Mouse (Mus musculus) liver, postnatal 0 days (tissue): Measurements from ENCODE around the gene Jak3. TPM values are rescaled to one million over a fixed set of nuclear protein-coding genes. Genes with fewer than 3 reads are reported as not detected.
A peak's percentile ranks its signal among the peaks of the same experiment; 100 is the strongest.

Experiments
- ATAC-seq: fragments of 200-750 bp; cut with Nextera tagmentation; 2 replicates; pipeline ENCODE4 v1.8.0; 2017; ENCODE audit warnings: mild to moderate bottlenecking, moderate library complexity
- DNase-seq: peaks from one replicate; pipeline ENCODE4 v3.0.0-alpha.2; 2016
- H3K27ac ChIP-seq: fragments of 300-500 bp; sonication (generic); 2 replicates; pipeline ENCODE4 v1.5.1; 2014; ENCODE audit warnings: antibody characterized with exemption, moderate library complexity, mild to moderate bottlenecking, low read depth
- H3K27me3 ChIP-seq: fragments of 300-500 bp; sonication (generic); 2 replicates; pipeline ENCODE4 v1.6.1; 2014; ENCODE audit warnings: low read length, control low read depth, mixed read lengths; ENCODE audit not compliant: insufficient read depth
- H3K36me3 ChIP-seq: fragments of 300-500 bp; sonication (generic); replicated peaks from 2 replicates; pipeline ENCODE4 v1.6.1; 2014; ENCODE audit warnings: mild to moderate bottlenecking, control low read depth, low read length, moderate library complexity, mixed read lengths; ENCODE audit not compliant: insufficient read depth
- H3K4me1 ChIP-seq: fragments of 300-500 bp; sonication (generic); 2 replicates; pipeline ENCODE4 v1.6.1; 2014; ENCODE audit warnings: antibody characterized with exemption, mild to moderate bottlenecking, control low read depth; ENCODE audit not compliant: insufficient read depth
- H3K4me2 ChIP-seq: fragments of 300-500 bp; sonication (generic); 2 replicates; pipeline ENCODE4 v1.6.1; 2014; ENCODE audit warnings: low read depth, mild to moderate bottlenecking, low read length, moderate library complexity, mixed read lengths
- H3K4me3 ChIP-seq: fragments of 300-500 bp; sonication (generic); 2 replicates; pipeline ENCODE4 v1.5.1; 2014; ENCODE audit warnings: low read depth, low read length
- H3K9ac ChIP-seq: fragments of 300-500 bp; sonication (generic); replicated peaks from 2 replicates; pipeline ENCODE4 v1.6.1; 2014; ENCODE audit warnings: mild to moderate bottlenecking, moderate library complexity
- H3K9me3 ChIP-seq: fragments of 300-500 bp; sonication (generic); 2 replicates; pipeline ENCODE4 v1.6.1; 2016; ENCODE audit warnings: mild to moderate bottlenecking, control low read depth, low read length, mixed read lengths
- CTCF ChIP-seq: sonication (generic); IDR thresholded peaks from 2 replicates; pipeline ENCODE4 v1.5.1; 2016; ENCODE audit warnings: antibody characterized with exemption, low read depth
- EP300 ChIP-seq: IDR thresholded peaks from 2 replicates; pipeline ENCODE4 v1.6.1; 2016; ENCODE audit warnings: antibody characterized with exemption, low read depth, mild to moderate bottlenecking
- WGBS: fragments of 180-500 bp; shearing (Covaris S2); extraction: QIAGEN DNeasy Blood & Tissue Kit; methylation state at CpG from one replicate; pipeline ENCODE4 v1.1.7; 2014; ENCODE audit not compliant: insufficient replicate concordance; 5-methylcytosine and 5-hydroxymethylcytosine counted together
- polyA plus RNA-seq: library from polyadenylated mRNA; unstranded; fragments of >200 nt; fragmentation: Nextera tagmentation; extraction: Ambion mirVana; gene quantifications from 2 replicates; pipeline ENCODE4 v1.2.1, GENCODE M21; 2015

Jak3 gene
- polyA plus RNA-seq, 1 experiment from 2014 or later, result 4.6 TPM

DNA sequence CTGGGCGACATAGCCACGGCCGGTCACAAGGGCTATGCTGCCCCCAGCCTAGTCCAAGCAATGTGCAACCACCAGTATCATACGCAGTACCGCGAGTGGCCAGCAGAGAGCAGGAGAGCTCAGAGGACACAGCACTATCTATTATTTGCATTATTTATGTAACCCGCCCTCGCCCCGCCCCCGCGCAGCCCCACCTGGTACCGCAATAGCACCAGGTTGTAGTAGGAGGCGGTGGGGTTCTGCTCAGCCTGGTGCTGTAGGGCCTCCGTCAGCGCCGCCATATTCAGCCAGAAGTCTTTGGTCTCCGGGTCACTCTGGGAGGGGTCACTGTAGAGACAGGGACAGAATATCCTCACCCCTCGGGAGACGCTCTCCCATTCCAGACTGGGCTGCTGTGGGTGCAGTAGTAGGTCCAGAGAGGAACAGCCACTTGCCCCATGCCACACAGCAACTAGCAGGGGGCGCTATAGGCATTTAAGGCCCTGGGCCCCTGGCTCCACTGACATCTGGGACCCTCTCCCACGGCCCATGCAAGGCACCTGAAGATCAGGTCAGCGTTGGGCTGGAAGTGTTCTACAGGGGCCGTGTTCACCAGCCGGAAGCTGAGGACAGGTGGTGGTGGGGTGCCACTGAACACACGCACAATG is 33.8 kb downstream of the Jak3 start:
- DNase-seq (peak; percentile 91), ATAC-seq (peak; percentile 75)
- Histone ChIP-seq H3K4me3 (no peak overlapping the region), H3K4me1 (peaks cover 7% of the 10 kb centered on the region), H3K27me3 (0 out of 2 replicates have a peak, but pooled peaks cover 3% of the 10 kb centered on the region), H3K9ac (no peak overlapping the region), H3K27ac (no peak overlapping the region), H3K4me2 (peak overlapping the region; percentile 54), H3K9me3 (no peaks in the 10 kb centered on the region), H3K36me3 (peaks cover 4% of the 10 kb centered on the region; the same call in 1 of the 2 replicates)
- WGBS, result 38% methylated on average over 25 of the region's 25 CpGs
- TF ChIP-seq CTCF, result peak; percentile 88
- TF ChIP-seq EP300, result no peak

GRCm38 (mm10) chr8:71711574-71711973 is 35.5 kb downstream of the Jak3 start:
- Histone ChIP-seq H3K9me3 (no peaks in the 10 kb centered on the region), H3K4me3 (no peak overlapping the region), H3K9ac (no peak overlapping the region), H3K36me3 (peaks cover 8% of the 10 kb centered on the region; the same call in 1 of the 2 replicates), H3K4me1 (peaks cover 7% of the 10 kb centered on the region), H3K27ac (no peak overlapping the region), H3K27me3 (0 out of 2 replicates have a peak, but pooled peaks cover 3% of the 10 kb centered on the region), H3K4me2 (no peak overlapping the region)
- DNase-seq (no peak), ATAC-seq (no peak)
- 78% methylated on average over 2 of the region's 2 CpGs for WGBS
- TF ChIP-seq EP300, result no peak
- no peak for TF ChIP-seq CTCF

DNA sequence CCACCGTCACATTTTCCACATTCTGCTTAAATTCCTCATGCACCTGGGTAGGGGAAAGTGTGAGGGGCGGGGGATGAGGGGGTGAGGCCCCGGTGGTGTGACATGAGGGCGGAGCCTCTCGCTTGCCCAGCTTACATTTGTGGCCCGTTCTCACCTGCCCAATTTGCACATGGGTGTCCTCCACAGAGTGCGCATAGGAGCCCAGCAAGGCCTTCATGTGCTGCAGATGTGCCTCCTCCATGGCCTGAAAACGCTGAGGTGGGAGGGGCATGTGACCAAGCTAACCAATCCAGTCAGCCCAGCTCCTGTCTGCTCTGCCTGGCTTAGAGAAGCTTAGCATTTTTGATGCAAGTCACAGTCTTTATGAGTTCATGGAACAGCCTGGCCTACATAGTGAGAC is 39.4 kb downstream of the Jak3 start:
- H3K9ac ChIP-seq, result no peak overlapping the region
- no peak for ATAC-seq
- TF ChIP-seq EP300, result no peak
- TF ChIP-seq CTCF, result no peak
- H3K27ac ChIP-seq, result no peak overlapping the region
- no peak overlapping the region for H3K4me2 ChIP-seq
- H3K9me3 ChIP-seq, result no peaks in the 10 kb centered on the region
- DNase-seq, result no peak
- peaks cover 18% of the 10 kb centered on the region for H3K4me1 ChIP-seq
- no peak overlapping the region for H3K4me3 ChIP-seq
- peaks cover 14% of the 10 kb centered on the region; the same call in 1 of the 2 replicates for H3K36me3 ChIP-seq
- 63% methylated on average over 8 of the region's 8 CpGs for WGBS
- no peaks in the 10 kb centered on the region for H3K27me3 ChIP-seq

DNA sequence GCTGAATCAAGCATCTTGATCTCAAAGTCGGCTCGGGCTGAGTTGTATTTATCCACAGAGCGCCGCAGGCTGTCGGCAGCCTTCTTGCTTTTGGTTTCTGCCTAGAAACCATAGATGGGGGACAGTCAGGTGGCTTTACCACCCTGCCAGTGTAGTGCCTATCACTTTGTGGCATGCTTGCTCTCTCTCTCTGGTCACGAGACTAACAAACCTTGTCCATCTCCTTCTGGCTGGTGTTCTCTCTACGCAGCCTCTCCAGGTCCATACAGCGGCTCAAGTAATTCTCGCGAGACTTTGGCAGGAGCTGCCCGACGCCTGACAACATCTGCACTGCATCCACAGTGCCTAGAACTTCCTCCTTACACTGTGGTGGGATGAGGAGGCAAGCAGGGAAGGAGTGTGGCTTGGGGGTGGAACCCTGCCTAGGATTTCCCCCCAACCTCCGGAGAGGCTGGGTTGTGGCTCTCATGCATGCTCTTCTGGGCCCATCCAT is 40.5 kb downstream of the Jak3 start:
- Histone ChIP-seq H3K4me3 (no peak overlapping the region), H3K36me3 (peaks cover 25% of the 10 kb centered on the region; the same call in 1 of the 2 replicates), H3K4me1 (peaks cover 21% of the 10 kb centered on the region), H3K9ac (no peak overlapping the region), H3K27me3 (no peaks in the 10 kb centered on the region), H3K4me2 (no peak overlapping the region), H3K9me3 (no peaks in the 10 kb centered on the region), H3K27ac (no peak overlapping the region)
- TF ChIP-seq CTCF, result no peak
- no peak for TF ChIP-seq EP300
- DNase-seq, result no peak
- 85% methylated on average over 13 of the region's 13 CpGs for WGBS
- no peak for ATAC-seq

DNA sequence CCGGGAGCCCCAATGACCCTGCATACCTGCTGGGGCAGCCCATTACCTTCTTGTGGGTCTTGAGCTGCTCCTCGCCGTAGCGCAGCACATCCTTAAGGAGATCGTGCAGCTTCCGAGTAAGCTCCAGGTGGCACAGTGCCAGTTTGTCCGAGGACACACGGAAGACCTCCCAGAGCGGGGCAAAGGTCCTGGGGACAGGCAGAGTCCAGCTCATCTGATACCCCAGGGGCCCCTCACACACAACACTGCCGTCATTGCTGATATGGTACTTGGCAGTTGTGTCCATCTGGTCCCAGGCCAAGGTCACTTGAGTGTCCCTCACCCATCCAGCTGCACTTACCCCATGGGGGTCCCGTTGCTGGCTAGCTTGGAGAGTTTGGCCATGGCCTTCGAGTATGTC is 41.0 kb downstream of the Jak3 start:
- DNase-seq (peak; percentile 18), ATAC-seq (no peak)
- Histone ChIP-seq H3K4me3 (no peak overlapping the region), H3K4me1 (peaks cover 26% of the 10 kb centered on the region), H3K27ac (no peak overlapping the region), H3K36me3 (peaks cover 23% of the 10 kb centered on the region; the same call in 1 of the 2 replicates), H3K9ac (no peak overlapping the region), H3K9me3 (no peaks in the 10 kb centered on the region), H3K27me3 (no peaks in the 10 kb centered on the region), H3K4me2 (no peak overlapping the region)
- 75% methylated on average over 12 of the region's 12 CpGs for WGBS
- TF ChIP-seq CTCF (no peak), EP300 (no peak)

DNA sequence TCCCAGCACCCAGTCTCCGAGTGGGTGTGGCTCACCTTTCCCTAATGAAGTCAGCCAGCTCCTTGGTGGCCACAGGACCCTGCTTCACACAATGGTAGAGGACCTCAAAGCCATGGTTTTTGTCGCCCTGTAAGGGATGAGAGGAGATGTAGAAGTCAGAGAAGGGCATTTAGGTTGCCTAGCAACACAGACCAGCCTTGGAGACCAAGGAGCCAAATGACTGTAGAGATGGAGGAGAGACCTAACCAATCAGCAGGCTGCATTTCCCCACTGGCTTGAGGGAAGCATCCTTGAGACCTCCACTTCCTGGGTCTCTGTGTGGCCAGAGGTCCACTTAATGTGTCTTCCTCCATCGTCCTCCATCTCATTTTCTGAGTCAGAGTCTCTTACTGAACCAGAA is 42.2 kb downstream of the Jak3 start:
- ATAC-seq (no peak), DNase-seq (peak; percentile 18)
- peaks cover 34% of the 10 kb centered on the region for H3K4me1 ChIP-seq
- H3K9ac ChIP-seq, result no peak overlapping the region
- no peak overlapping the region for H3K4me2 ChIP-seq
- WGBS, result 57% methylated on average over 3 of the region's 3 CpGs
- H3K27me3 ChIP-seq, result no peaks in the 10 kb centered on the region
- H3K4me3 ChIP-seq, result no peak overlapping the region
- TF ChIP-seq EP300 (no peak), CTCF (no peak)
- no peaks in the 10 kb centered on the region for H3K9me3 ChIP-seq
- no peak overlapping the region for H3K27ac ChIP-seq
- H3K36me3 ChIP-seq, result peaks cover 23% of the 10 kb centered on the region; the same call in 1 of the 2 replicates
